Mouse (Mus musculus) CH12.LX (cell line): ENCODE data around the gene Fes. TPM values are rescaled to one million over a fixed set of nuclear protein-coding genes. Genes with fewer than 3 reads are reported as not detected.

ENCODE experiments used
- DNase-seq: peaks from one replicate; pipeline ENCODE4 v3.0.0-alpha.2; 2013; ENCODE audit errors: extremely low read depth
- H3K27ac ChIP-seq: 2 replicates; pipeline ENCODE4 v1.5.1; 2012; ENCODE audit warnings: low read depth, mild to moderate bottlenecking, control low read depth, moderate library complexity; ENCODE audit not compliant: insufficient read depth
- H3K27me3 ChIP-seq: replicated peaks from 2 replicates; pipeline ENCODE3; 2012; ENCODE audit warnings: inconsistent platforms
- H3K36me3 ChIP-seq, 2 experiments: replicated peaks in 1 of 2; 2 replicates each; pipeline versions ENCODE3 to v1.6.1; 2012; ENCODE audit warnings: inconsistent platforms in 1 of 2, low read length in 1 of 2, mild to moderate bottlenecking in 1 of 2, mixed read lengths in 1 of 2, moderate library complexity in 1 of 2; ENCODE audit not compliant: control insufficient read depth in 1 of 2, insufficient read depth in 1 of 2
- H3K4me1 ChIP-seq, 2 experiments: 2 replicates each; pipeline ENCODE4 v1.6.1; 2012; ENCODE audit warnings: inconsistent platforms in 1 of 2, moderate library complexity in 1 of 2; ENCODE audit not compliant: insufficient read depth in 2 of 2, control insufficient read depth in 1 of 2
- H3K4me2 ChIP-seq: 2 replicates; pipeline ENCODE4 v1.6.1; 2012; ENCODE audit warnings: low read depth, mild to moderate bottlenecking, control low read depth; ENCODE audit not compliant: poor library complexity, insufficient read depth, severe bottlenecking
- H3K4me3 ChIP-seq, 3 experiments: fragments of 150-350 bp in 1 of 3; sonication (generic) in 1 of 3; replicated peaks in 1 of 3; 2 replicates each; pipeline versions ENCODE3 to v1.5.1; 2011 to 2012; ENCODE audit warnings: low read depth in 2 of 3, low read length in 2 of 3, mild to moderate bottlenecking in 2 of 3, moderate library complexity in 2 of 3, control low read depth in 1 of 3, improper control_type of control experiment in 1 of 3, inconsistent platforms in 1 of 3, mixed read lengths in 1 of 3; ENCODE audit not compliant: poor library complexity in 1 of 3
- H3K79me2 ChIP-seq: replicated peaks from 2 replicates; pipeline ENCODE4 v1.6.1; 2012; ENCODE audit warnings: mild to moderate bottlenecking, moderate library complexity; ENCODE audit not compliant: control insufficient read depth, poor library complexity, insufficient read depth, severe bottlenecking; ENCODE audit errors: extremely low read depth
- H3K9ac ChIP-seq: 2 replicates; pipeline ENCODE4 v1.6.1; 2012; ENCODE audit warnings: low read depth, mild to moderate bottlenecking, control low read depth, moderate library complexity; ENCODE audit not compliant: insufficient read depth
- H3K9me3 ChIP-seq: replicated peaks from 2 replicates; pipeline ENCODE3; 2012; ENCODE audit warnings: low read length, inconsistent platforms, mixed read lengths
- BHLHE40 ChIP-seq: IDR thresholded peaks from 2 replicates; pipeline ENCODE4 v1.6.1; 2011; ENCODE audit warnings: mild to moderate bottlenecking, low read depth, low read length, improper control_type of control experiment
- CHD1 ChIP-seq: IDR thresholded peaks from 2 replicates; pipeline ENCODE4 v1.6.1; 2012; ENCODE audit warnings: low read depth, low read length, improper control_type of control experiment, inconsistent platforms
- CTCF ChIP-seq, 2 experiments: IDR thresholded peaks in 1 of 2; conservative IDR thresholded peaks in 1 of 2; 2 replicates each; pipeline ENCODE4 v1.5.1; 2011 to 2012; ENCODE audit warnings: low read depth in 2 of 2, low read length in 2 of 2, improper control_type of control experiment in 1 of 2, inconsistent platforms in 1 of 2, mild to moderate bottlenecking in 1 of 2, moderate library complexity in 1 of 2
- ELF1 ChIP-seq: IDR thresholded peaks from 2 replicates; pipeline ENCODE4 v1.6.1; 2014; ENCODE audit warnings: low read depth, mild to moderate bottlenecking, inconsistent platforms, low read length, improper control_type of control experiment
- EP300 ChIP-seq: IDR thresholded peaks from 2 replicates; pipeline ENCODE4 v1.6.1; 2011; ENCODE audit warnings: low read length, improper control_type of control experiment
- HCFC1 ChIP-seq: IDR thresholded peaks from 2 replicates; pipeline ENCODE4 v1.6.1; 2012; ENCODE audit warnings: low read depth, mild to moderate bottlenecking, inconsistent platforms, low read length, improper control_type of control experiment
- IRF4 ChIP-seq: IDR thresholded peaks from 2 replicates; pipeline ENCODE4 v1.6.1; 2014; ENCODE audit warnings: low read depth, mild to moderate bottlenecking, inconsistent platforms, low read length, improper control_type of control experiment
- MAX ChIP-seq: IDR thresholded peaks from 2 replicates; pipeline ENCODE4 v1.6.1; 2011; ENCODE audit warnings: low read length, improper control_type of control experiment
- MAZ ChIP-seq: IDR thresholded peaks from 2 replicates; pipeline ENCODE4 v1.6.1; 2012; ENCODE audit warnings: low read depth, mild to moderate bottlenecking, inconsistent platforms, low read length, improper control_type of control experiment, moderate library complexity
- NELFE ChIP-seq: IDR thresholded peaks from 2 replicates; pipeline ENCODE4 v1.6.1; 2011; ENCODE audit warnings: low read depth, low read length, improper control_type of control experiment
- POLR2A ChIP-seq: IDR thresholded peaks from 2 replicates; pipeline ENCODE4 v1.6.1; 2011; ENCODE audit warnings: low read depth, mild to moderate bottlenecking, improper control_type of control experiment, low read length
- POLR2AphosphoS2 ChIP-seq: IDR thresholded peaks from 2 replicates; pipeline ENCODE4 v1.6.1; 2011; ENCODE audit warnings: low read depth, low read length, improper control_type of control experiment
- RAD21 ChIP-seq: IDR thresholded peaks from 2 replicates; pipeline ENCODE4 v1.6.1; 2011; ENCODE audit warnings: low read depth, mild to moderate bottlenecking, low read length, improper control_type of control experiment, moderate library complexity
- SIN3A ChIP-seq: IDR thresholded peaks from 2 replicates; pipeline ENCODE4 v1.6.1; 2012; ENCODE audit warnings: low read length, improper control_type of control experiment, inconsistent platforms
- SMC3 ChIP-seq: IDR thresholded peaks from 2 replicates; pipeline ENCODE4 v1.6.1; 2011; ENCODE audit warnings: low read depth, low read length, improper control_type of control experiment
- UBTF ChIP-seq: IDR thresholded peaks from 2 replicates; pipeline ENCODE4 v1.6.1; 2012; ENCODE audit warnings: low read depth, mild to moderate bottlenecking, inconsistent platforms, low read length, improper control_type of control experiment, moderate library complexity
- USF1 ChIP-seq: IDR thresholded peaks from 2 replicates; pipeline ENCODE4 v1.6.1; 2014; ENCODE audit warnings: low read depth, mild to moderate bottlenecking, inconsistent platforms, low read length, improper control_type of control experiment
- ZMIZ1 ChIP-seq: IDR thresholded peaks from 2 replicates; pipeline ENCODE4 v1.6.1; 2012; ENCODE audit warnings: low read depth, mild to moderate bottlenecking, inconsistent platforms, low read length, improper control_type of control experiment
- dilution Hi-C: fragments of 300-500 bp; cut with MboI; formaldehyde crosslinking; loops from 2 replicates; pipeline ENCODE4 v1.14.3; 2020; ENCODE audit warnings: low sequenced_read_pairs; ENCODE audit not compliant: extremely low pct_unique_long_range_greater_than_20kb, extremely low pct_ligation_motif_present
- in situ Hi-C: fragments of 300-500 bp; cut with MboI; formaldehyde crosslinking; loops from 3 replicates; pipeline ENCODE4 v1.14.3; 2019; ENCODE audit warnings: low sequenced_read_pairs, low pct_ligation_motif_present, low pct_unique_long_range_greater_than_20kb, mixed read lengths
- polyA plus RNA-seq: library from polyadenylated mRNA; unstranded; fragments of >175 nt; gene quantifications from 2 replicates; pipeline ENCODE4 v1.2.1, GENCODE M21; 2012; ENCODE audit warnings: low read depth; ENCODE audit not compliant: insufficient read length
- total RNA-seq, 2 experiments: library from RNA; depleted of rRNA; stranded (reverse); fragments of 300-350 nt in 1 of 2; fragments of >200 nt in 1 of 2; gene quantifications; 2 replicates each; pipeline ENCODE4 v1.2.3; 2012 to 2014

Fes gene
- total RNA-seq (2012; rRNA removed) (7.1 and 9.8 TPM in 2 replicates), total RNA-seq (2014; rRNA removed) (4.3 and 6.5 TPM in 2 replicates), polyA plus RNA-seq (11.7 and 16.2 TPM in 2 replicates)

DNA sequence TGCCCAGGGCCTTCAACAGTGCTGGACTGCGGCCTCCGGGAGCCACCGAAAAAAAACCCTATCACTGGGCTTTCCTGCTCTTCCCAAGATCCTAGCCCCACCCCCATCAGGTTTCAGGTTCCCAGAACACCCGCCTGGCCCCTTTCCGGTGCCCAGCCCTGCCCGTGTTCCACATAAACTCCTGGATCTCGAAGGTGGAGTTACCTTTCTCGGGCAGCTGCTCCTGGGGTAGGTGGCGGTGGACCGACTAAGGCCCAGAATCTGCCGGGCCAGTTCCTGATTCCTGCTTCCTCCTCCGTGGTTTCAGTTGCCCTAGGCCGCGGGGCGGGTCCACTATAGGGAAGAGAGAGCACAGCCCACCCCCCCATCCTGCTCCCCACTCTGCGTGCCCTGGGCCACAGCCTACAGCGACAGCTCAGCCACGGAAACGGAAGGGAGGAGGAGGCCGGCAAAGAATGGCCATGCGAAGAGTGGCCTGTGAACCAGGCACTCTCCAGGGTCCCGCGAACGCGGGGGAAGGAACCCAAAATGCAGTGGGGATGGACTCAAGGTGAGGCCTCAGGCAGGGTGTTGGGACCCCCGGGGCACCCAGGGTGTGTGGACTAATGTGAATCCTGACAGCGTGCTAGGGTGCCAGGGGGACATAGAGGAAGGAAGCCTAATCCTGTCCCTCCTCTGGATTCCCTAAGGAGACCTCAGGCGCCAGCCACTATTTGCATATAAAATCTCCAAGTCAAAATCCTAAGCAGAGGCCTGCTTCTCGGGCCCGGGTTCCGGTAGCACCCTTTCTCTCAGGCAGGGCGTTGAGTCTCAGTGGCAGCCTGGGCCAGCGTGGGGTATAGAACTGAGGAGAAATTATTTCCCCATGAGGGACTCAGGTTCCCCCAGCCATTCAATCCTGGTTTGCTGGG, at the start of gene Fes:
Fes (minus strand) TSS at position 314 of the 911 bp plus-strand sequence.
- H3K27ac ChIP-seq = peak within 1 kb of the TSS; percentile 46

DNA sequence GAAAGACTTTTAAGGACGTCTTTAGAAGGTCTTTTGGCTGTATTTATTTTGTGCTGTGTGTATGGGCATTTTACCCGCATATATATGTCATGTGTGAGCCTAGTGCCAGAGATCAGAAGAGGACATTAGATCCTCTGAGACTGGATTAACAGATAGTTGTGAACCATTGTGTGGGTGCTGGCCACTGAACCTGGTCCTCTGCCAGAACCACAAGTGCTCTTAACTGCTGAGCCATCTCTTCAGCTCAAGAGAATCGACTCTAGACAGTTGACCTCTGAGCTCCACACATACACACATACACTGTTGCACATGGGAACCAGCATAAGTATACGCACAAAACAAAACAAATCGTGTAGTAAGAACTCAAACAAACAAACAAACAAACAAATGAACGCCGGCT, 48.8 kb upstream of the Fes start:
- H3K9me3 ChIP-seq = no peaks in the 10 kb centered on the region
- no peak overlapping the region for H3K4me2 ChIP-seq
- no peak for TF ChIP-seq RAD21
- TF ChIP-seq ZMIZ1 = no peak
- no peak for TF ChIP-seq BHLHE40
- TF ChIP-seq POLR2AphosphoS2 = no peak
- no peak for TF ChIP-seq USF1
- no peak for TF ChIP-seq EP300
- TF ChIP-seq SMC3 = no peak
- no peak for TF ChIP-seq ELF1
- no peak for TF ChIP-seq IRF4
- no peak for TF ChIP-seq CHD1
- no peak for TF ChIP-seq CTCF (conservative IDR thresholded peaks at IDR 0.05 in 1 of 2, IDR thresholded peaks at IDR 0.05 in 1 of 2; ENCODE audit: low read depth in 2 of 2, low read length in 2 of 2)
- TF ChIP-seq MAZ = no peak
- TF ChIP-seq SIN3A = no peak
- TF ChIP-seq UBTF = no peak
- TF ChIP-seq MAX = no peak
- TF ChIP-seq NELFE = no peak
- H3K27ac ChIP-seq = no peak overlapping the region
- no peaks in the 10 kb centered on the region for H3K36me3 ChIP-seq
- dilution Hi-C loops (no loop called here), in situ Hi-C loops (no loop called here)
- no peak for DNase-seq
- H3K4me1 ChIP-seq = peaks cover 0 to 3% of the 10 kb centered on the region in 2 experiments; a peak in 1 of 4 replicates
- no peak overlapping the region for H3K9ac ChIP-seq
- no peak overlapping the region for H3K4me3 ChIP-seq
- H3K79me2 ChIP-seq = no peaks in the 10 kb centered on the region
- no peaks in the 10 kb centered on the region for H3K27me3 ChIP-seq

More for the DNA sequence above, at the start of gene Fes:
- TF ChIP-seq IRF4 (peak; percentile 67; the same call in 1 of the 2 replicates), HCFC1 (0 out of 2 replicates have a peak, but pooled peaks have one; percentile 18), USF1 (no peak), NELFE (0 out of 2 replicates have a peak, but pooled peaks have one; percentile 41), ELF1 (peak; percentile 50; the same call in 1 of the 2 replicates), POLR2A (peak; percentile 34; the same call in 1 of the 2 replicates)
- TF ChIP-seq, all 38 proteins: peak for 5
- peak within 1 kb of the TSS; percentile 68 for H3K4me2 ChIP-seq
- peak within 1 kb of the TSS; percentile 37 for H3K9ac ChIP-seq
- peak; percentile 47 for DNase-seq
- peaks cover 3 to 28% of the 10 kb centered on the region in 2 experiments; a peak in 3 of 4 replicates for H3K4me1 ChIP-seq
- H3K79me2 ChIP-seq = no peaks in the 10 kb centered on the region
- no peaks in the 10 kb centered on the region for H3K27me3 ChIP-seq
- no peaks in the 10 kb centered on the region for H3K9me3 ChIP-seq
- H3K4me3 ChIP-seq = peak within 1 kb of the TSS; percentile 47 to 57 (median 47)
- dilution Hi-C loops (loop anchor here (25.0 kb wide), 1 partner anchor 174 kb away; no protein-coding TSS in a partner anchor), in situ Hi-C loops (loop anchor here (5.0 to 25.0 kb wide), 2 partner anchors 194 to 449 kb away; partner anchors contain the start of gene Iqgap1)
- H3K36me3 ChIP-seq = peaks cover 43 to 60% of the 10 kb centered on the region in 2 experiments
